Mouse (Mus musculus) ES-E14 (cell line): ENCODE data around the gene Taf15.

Source experiments
- CHD2 ChIP-seq: IDR thresholded peaks from 2 replicates; pipeline ENCODE4 v1.6.1; 2014; ENCODE audit warnings: mild to moderate bottlenecking, low read depth, low read length, inconsistent platforms
- HCFC1 ChIP-seq: IDR thresholded peaks from 2 replicates; pipeline ENCODE4 v1.6.1; 2012; ENCODE audit warnings: low read length, inconsistent platforms, borderline replicate concordance; ENCODE audit not compliant: insufficient read depth
- ZC3H11A ChIP-seq: IDR thresholded peaks from 2 replicates; pipeline ENCODE4 v1.6.1; 2012; ENCODE audit warnings: low read depth, mild to moderate bottlenecking, inconsistent platforms, low read length, borderline replicate concordance

- TF ChIP-seq ZC3H11A (no peak), CHD2 (0 out of 2 replicates have a peak, but pooled peaks have one; percentile 39), HCFC1 (no peak)
Observed at GRCm38 (mm10) chr11:83495571-83495970, 22.7 kb downstream of the Taf15 start.
